ENCODE assay signal across 15 mouse cellular contexts in genomic region chr2:156310455-156310854, GRCm38 (mm10).
"Had no signal": no experiment of that assay in that cellular context is flagged by ENCODE, and none has a peak within 500 bp of the region (broad histone marks: within the 10 kb centered on the region; RNA-seq: fewer than 3 reads in every experiment).

No protein-coding gene starts in this region.

- DNase-seq: lung, adult 18-20 months; lung, embryonic 14.5 days; lung, postnatal 10 days; lung, postnatal 4 days; right cerebral cortex, postnatal 14 days; thymus, adult 2 months; thymus, postnatal 25 days; thymus, postnatal 4 days had no signal

- ATAC-seq: midbrain, embryonic 15.5 days had no signal

- H3K36me3 ChIP-seq: midbrain, embryonic 15.5 days had no signal

- H3K9ac ChIP-seq: liver, embryonic 14.5 days; lung, embryonic 14.5 days; midbrain, embryonic 12.5 days; midbrain, embryonic 15.5 days; neural tube, embryonic 12.5 days; stomach, embryonic 15.5 days had no signal

- H3K27ac ChIP-seq: liver, embryonic 14.5 days; neural tube, embryonic 12.5 days; stomach, embryonic 15.5 days; stomach, postnatal 0 days had no signal

- H3K27me3 ChIP-seq: midbrain, embryonic 12.5 days; midbrain, embryonic 15.5 days; neural tube, embryonic 12.5 days; stomach, embryonic 15.5 days had no signal

- H3K9me3 ChIP-seq: midbrain, embryonic 12.5 days; midbrain, embryonic 15.5 days; neural tube, embryonic 12.5 days; stomach, embryonic 15.5 days had no signal

- H3K4me3 ChIP-seq: megakaryocyte, embryonic 14.5 days; neural tube, embryonic 12.5 days had no signal
